Mouse (Mus musculus): Measurements from ENCODE around the gene Pp2d1. TPM values are rescaled to one million over a fixed set of nuclear protein-coding genes. Genes with fewer than 3 reads are reported as not detected.

The Pp2d1 gene
- polyA plus RNA-seq (2017; shearing (Covaris generic)) = 0.81 TPM

GRCm38 (mm10) chr17:53539351-53539750, at the start of gene Pp2d1:
Gene Pp2d1, minus strand, starts transcription at chr17:53539451.

DNA sequence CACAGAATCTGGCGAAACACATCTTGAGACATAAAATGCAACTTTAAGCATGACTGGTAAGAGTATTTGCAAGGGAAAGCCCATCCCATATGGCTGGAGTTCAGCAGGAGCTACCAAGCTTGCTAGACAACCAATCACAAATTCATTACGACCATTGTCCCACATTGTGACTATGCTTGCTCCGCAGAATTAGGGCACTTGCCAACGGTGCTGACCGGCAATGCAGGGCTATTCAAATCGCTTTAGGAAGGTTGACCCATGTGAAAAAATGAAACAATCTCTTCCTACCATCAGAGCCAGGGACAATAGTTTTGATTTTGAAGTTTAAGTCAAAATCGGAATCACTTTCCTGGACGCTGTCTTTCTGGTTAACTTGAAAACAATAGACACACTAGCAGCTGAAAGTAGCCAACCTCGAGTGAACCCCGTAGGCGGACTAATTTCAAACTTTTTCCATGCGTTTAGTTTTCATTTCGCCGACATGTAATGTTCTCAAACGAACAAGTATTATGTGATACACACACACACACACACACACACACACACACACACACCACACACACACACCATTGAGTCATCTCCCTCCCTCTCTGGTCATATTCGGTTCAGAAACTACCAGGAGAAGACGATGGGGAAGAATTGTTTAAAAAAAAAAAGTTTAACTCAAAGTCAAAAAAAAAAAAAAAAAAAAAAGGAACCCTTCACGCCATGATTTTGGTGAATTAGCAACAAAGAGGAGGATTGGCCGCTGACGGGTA, 27.1 kb upstream of the Pp2d1 start, which contains the start of gene Kat2b:
Kat2b (plus strand) TSS at position 701 of the 758 bp plus-strand sequence.

GRCm38 (mm10) chr17:53478858-53479603, 60.2 kb downstream of the Pp2d1 start, which contains the start of gene Rab5a:
Gene Rab5a, plus strand, starts transcription at chr17:53479234.

DNA sequence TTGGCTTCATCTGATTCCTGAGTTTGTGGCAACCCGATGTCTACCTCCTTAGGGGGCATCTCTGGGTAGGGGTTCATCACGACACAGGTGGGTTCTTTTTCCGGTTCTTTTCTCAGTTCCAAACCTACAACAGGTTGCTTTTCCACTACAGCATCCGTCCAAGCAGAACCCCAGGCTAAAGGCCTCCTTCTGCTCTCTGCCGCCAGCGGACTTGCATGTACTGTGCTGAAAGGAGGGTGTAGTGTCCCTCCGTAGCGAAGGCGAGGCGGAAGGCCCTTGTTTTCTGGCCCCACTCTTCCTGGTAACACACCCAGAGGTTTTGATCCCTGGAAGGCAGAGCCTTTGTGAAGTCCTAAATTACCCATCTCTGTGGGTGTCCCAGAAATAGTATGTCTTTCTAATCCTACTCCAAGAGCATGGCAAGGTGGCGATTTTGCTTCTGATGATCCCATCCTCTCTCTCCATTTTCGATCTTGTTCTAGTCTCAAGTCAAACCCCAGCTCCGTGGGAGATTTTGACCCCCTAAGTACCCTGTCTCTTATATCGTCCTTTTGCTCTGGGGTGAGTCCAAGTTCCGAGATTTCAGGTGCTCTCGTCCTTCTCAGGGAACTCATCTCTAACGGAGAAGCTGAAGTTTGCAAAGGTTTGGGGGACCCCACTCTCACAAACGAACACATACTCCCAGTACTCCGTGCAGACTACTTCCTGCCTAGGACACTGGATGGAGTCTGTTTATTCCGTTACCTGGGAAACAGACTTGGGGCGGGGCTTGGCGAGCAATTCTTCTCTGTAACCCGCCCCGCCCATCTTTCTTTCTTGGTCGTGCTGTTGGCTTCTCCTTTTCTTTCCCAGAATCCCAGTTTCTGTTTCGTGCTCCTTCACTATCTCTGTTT, 76.4 kb downstream of the Pp2d1 start, which contains the start of gene Efhb:
Efhb (minus strand) TSS at position 719 of the 893 bp plus-strand sequence.

Other genes with a start within 250 kb of the Pp2d1 start
- not detected for gene Efhb, start 76.1 kb downstream of the Pp2d1 start, polyA plus RNA-seq (2017; shearing (Covaris generic))
- gene Rab5a, start 60.2 kb downstream of the Pp2d1 start, polyA plus RNA-seq (2017; shearing (Covaris generic)) = 144 TPM
- 31.9 TPM for gene Kat2b, start 27.4 kb upstream of the Pp2d1 start, polyA plus RNA-seq (2017; shearing (Covaris generic))
- 0.44 TPM for gene Sgo1, start 149.9 kb upstream of the Pp2d1 start, polyA plus RNA-seq (2017; shearing (Covaris generic))

Data from naive thymus-derived CD4-positive, alpha-beta T cell, adult 5 months (primary cell).